Mouse (Mus musculus): ENCODE data around the gene Rapgef2.

Gene Rapgef2

DNA sequence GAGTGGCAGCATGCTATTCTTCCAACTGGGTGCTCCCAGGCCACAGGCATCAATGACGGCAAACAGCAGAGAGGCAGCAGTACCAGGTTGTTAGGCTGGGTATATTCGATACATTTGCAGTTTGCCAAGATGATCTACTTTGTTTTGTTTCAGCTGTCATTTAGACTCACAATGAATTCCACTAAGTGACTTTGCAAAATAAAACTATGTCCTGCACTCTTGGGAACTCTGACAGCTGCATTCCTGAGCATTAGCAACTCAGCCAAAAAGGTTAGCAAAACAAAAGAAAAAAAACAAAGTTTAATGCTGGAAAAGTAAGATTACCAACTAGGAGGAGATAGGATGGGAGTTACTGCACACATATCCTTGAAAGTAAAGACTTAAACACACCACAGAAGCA lies 3.3 kb downstream of the Rapgef2 start:
- DNase-seq (ENCODE audit: low spot score in 2 of 2): no peak

DNA sequence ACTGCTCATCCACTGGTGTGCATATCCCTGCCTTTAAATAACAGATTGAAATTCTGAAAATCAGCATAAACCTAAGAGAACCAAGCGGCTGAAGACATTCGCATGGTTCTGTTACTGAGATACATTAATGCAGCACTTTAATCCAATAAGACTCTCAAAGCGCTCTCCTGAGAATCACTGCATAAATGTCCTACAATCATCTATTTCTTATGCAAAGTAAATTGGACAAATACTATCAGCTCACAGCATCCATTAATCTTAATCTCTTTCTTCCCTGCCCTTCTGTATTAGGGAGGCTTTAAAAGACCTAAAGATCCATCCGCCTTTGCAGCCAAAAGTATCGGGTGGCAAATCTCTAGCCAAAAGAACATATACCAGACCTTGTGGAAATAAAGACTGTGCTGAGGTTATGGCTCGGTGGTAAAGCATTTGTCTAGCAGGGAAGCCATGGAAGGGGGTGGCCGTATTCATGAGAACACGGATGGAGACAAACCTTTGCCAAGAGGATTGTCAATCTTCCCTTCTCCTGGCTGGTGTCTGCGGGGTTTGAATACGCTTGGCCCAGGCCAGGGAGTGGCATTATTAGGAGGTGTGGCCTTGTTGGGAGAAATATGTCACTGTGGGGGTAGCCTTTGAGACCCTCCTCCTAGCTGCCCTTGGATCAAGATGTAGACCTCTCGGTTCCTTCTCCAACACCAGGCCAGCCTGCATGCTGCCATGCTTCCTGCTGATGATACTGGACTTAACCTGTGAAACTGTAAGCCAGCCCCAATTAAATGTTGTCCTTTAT lies 10.3 kb downstream of the Rapgef2 start:
- no peak for DNase-seq (ENCODE audit: low spot score in 2 of 2)

GRCm38 (mm10) chr3:79273350-79273749 lies 13.0 kb downstream of the Rapgef2 start:
- no peak for DNase-seq (ENCODE audit: low spot score in 2 of 2)

GRCm38 (mm10) chr3:79272939-79273338 lies 13.4 kb downstream of the Rapgef2 start:
- DNase-seq (ENCODE audit: low spot score in 2 of 2): no peak

GRCm38 (mm10) chr3:79270980-79271555 lies 15.2 kb downstream of the Rapgef2 start:
- no peak for DNase-seq (ENCODE audit: low spot score in 2 of 2)

GRCm38 (mm10) chr3:79269872-79270271 lies 16.4 kb downstream of the Rapgef2 start:
- DNase-seq (ENCODE audit: low spot score in 2 of 2): no peak

DNA sequence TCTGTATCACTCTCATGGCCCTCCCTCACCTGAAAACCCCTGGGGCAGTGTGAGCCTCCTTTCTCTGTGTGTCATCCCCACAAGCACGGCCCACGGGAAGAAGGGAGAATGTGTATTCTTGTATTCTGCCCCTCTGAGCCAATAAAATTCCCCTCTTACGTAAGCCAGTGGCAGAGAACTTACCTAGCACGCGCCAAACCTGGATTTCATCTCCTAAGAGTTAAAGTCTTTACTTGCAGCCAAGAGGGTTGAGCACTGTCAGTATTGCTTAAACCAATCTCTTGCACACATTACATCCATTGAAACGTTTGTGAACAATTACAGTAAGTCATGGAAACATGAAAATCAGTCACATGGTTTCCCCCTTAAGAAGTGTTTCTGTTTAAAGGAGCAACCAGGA lies 19.3 kb downstream of the Rapgef2 start:
- DNase-seq (ENCODE audit: low spot score in 2 of 2): no peak

DNA sequence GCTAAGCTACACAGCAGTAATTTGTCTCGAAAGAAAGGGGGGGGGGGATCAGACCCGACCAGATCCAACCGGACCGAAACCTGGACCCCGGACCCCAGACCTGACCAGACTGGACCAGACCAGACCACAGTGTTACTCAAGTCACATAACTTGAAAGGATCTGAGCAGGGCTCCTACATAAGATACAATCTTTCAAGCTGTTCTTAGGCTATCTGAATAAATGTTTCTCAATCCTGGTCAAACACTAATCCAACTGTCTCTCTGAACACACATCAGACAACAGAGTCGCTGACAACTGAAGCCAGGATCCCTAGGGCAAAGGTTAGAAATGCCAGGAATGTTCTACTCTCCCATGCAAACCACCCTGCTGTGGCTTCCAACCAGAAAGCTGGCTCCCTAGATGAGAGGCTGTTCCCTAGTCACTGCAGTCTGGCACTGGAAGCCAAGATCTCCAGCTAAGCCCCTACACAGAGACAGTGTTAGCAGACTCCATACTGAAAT lies 24.5 kb downstream of the Rapgef2 start:
- no peak for DNase-seq (ENCODE audit: low spot score in 2 of 2)

DNA sequence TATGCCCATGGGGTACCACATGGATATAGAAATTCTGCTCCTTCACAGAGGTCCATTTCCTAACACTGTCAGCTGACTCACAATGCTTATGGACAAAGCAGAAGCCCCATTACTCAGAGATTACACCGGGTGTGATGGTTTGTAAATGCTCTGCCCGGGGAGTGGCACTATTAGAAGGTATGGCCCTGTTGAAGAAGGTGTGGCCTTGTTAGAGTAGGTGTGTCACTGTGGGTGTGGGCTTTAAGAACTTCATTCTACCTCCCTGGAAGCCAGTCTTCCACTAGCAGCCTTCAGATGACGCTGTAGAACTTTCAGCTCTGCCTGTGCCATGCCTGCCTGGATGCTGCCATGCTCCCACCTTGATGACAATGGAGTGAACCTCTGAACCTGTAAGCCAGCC lies 32.3 kb downstream of the Rapgef2 start:
- DNase-seq (ENCODE audit: low spot score in 2 of 2): no peak

- DNase-seq (ENCODE audit: low spot score in 2 of 2): no peak
These were observed 32.9 kb downstream of the Rapgef2 start for GRCm38 (mm10) chr3:79253416-79253815.

GRCm38 (mm10) chr3:79252921-79253394 lies 33.4 kb downstream of the Rapgef2 start:
- no peak for DNase-seq (ENCODE audit: low spot score in 2 of 2)

DNA sequence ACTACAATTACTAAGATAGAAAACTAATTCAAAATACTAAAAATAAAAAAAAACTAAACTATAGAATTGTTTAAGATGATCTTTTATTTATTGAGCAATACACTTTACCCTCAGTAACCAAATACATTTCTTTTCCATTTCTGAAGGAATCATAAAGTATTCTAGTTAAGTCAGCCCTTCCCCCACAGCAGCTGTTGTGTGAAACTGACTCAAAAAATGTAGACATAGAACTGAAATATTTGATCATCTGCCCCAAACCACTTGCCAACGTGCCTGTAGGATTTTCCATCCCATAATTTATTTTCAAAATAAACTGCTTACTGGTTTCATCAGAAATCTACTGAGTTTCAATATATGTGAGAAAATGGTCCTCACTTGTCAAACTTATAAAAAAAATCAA lies 36.4 kb downstream of the Rapgef2 start:
- DNase-seq (ENCODE audit: low spot score in 2 of 2): no peak

DNA sequence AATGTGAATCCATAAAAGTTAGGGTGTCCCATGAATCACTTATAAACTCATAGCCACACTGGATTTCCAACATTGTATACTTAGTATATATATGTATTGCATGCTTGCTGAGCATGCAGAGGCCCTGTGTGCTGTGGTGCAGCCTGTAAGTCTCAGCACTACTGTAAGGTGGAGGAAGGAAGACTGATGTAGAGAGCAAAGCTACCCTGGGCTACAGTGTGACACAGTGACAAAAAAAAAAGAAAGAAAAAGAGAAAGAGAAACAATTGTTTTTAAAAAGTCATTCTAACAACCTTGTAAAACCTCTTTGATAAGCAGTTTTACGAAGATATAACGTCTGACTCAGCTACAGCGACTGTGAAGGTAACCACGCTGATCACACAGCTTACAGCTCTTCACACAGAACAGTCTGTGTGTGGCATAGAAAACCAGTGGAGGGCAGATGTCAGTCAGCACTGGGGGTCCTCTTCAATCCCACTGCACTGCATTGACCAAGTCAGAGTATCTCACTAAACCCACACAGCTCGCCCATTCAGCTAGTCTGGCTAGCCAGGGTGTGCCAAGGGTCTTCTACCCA lies 37.6 kb downstream of the Rapgef2 start:
- DNase-seq (ENCODE audit: low spot score in 2 of 2): no peak

- no peak for DNase-seq (ENCODE audit: low spot score in 2 of 2)
These were observed 38.1 kb downstream of the Rapgef2 start for GRCm38 (mm10) chr3:79248208-79248607.

DNA sequence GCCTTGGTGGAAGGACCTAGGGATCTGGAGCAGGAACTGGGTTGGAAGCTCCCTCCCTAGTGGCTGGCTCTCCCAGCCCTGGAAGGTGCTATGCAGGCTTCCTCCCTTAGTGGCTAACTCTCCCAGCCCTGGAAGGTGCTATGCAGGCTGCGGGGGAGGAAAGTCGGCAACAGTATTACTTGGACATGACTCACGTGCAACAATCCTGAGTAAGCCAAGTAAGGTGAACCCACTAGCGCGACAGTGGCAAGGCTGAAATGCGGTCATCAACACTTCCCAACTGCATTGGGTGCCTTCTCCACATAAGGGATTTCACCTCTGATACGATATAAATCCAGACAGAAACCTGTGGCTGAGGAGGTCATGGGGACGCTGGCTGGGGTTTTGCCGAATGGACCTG lies 42.0 kb downstream of the Rapgef2 start:
- no peak for DNase-seq (ENCODE audit: low spot score in 2 of 2)

- no peak for DNase-seq (ENCODE audit: low spot score in 2 of 2)
These were observed 43.2 kb downstream of the Rapgef2 start for GRCm38 (mm10) chr3:79242922-79243705.

DNA sequence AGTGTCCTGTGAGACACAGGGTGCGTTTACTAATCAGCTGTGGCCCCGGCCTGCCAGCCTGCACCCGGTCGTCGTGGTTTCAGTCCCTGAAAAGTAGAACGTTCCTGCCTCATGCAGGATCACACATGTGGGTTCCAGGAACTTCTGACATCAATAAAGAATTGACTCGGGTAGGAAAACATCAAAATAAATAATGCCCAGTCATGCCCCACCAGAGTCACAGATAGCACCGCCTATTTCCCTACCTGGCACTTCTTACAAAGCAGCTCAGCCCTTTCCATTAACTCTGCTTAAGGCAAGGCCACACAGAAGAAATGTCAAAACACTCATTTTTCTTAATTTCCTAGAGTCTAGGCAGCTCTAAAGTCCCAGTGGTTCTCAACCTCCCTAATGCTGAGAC lies 44.0 kb downstream of the Rapgef2 start:
- no peak for DNase-seq (ENCODE audit: low spot score in 2 of 2)

DNA sequence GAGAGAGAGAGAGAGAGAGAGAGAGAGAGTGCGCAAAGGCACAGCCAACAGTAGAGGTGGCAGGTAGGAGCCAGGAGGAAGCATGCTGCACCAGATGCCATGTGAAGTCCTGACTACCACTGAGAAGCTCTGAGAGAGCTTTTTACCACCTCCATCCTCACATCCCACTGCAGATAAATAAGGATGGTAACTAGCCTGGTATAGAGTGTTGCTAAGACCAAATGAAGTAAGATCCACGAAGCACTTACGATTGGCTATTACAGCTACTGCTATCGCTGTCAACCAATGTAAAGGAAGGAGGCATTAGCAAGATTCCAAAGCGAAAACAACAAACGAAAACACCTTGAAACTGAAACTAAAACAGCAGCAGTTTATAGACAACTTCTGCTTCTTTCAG lies 47.3 kb downstream of the Rapgef2 start:
- DNase-seq (ENCODE audit: low spot score in 2 of 2): no peak

DNA sequence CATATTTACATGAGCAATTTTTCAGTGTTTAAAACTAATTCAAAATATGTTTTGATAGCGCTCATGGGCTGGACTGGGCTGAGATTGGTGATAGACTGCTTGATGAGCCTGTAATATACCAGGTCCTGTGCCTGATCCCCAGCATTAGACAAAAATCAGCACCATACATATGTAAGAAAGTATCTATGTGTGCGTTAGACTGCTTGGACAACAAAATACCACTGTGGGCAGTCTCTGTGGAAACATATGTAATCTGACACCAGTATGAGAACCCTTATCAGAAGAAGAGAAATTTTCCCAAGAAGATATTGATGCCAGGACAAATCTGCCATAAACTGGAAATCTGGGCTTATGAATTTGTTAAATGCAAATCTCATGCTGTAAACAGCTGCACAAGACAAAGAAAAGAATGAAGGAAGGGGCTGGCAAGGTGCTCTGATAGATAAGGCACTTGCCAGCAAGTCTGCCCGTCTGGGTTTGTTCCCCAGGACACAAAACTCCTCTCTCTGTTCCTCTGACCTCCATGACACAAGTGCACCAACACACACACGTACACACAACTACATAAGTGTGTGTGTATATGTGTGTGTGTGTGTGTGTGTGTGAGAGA lies 47.8 kb downstream of the Rapgef2 start:
- DNase-seq (ENCODE audit: low spot score in 2 of 2): no peak

DNA sequence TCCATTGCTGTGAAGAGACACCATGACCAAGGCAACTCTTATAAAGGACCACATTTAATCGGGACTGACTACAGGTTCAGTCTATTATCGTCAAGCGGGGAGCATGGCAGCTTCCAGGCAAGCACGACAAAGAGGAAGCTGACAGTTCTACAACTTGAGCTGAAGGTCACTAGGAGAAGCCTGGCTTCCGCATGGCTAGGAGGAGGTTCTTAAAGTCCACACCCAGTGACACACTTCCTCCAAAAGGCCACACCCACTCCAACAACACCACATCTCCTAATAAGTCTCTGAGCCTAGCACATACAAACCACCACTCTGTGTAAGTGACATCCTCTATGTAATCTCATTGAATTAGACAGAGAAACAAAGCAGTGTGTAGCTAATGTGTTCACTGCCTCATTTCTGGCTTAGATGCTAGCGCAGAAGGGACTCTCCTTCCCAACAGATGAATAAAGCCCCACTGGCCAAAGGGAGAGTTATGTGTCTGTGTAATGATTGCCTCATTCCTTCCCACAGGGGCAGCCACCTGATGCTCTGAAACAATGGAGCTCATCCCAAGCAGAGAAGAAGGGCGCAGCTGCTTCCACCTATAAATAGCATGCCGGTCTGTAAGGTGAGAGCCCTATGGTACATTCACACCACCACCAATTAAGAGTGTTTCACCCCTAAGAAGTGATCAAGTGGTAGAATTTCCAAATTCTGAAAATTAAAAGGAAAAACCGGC lies 48.5 kb downstream of the Rapgef2 start:
- DNase-seq (ENCODE audit: low spot score in 2 of 2): no peak

DNA sequence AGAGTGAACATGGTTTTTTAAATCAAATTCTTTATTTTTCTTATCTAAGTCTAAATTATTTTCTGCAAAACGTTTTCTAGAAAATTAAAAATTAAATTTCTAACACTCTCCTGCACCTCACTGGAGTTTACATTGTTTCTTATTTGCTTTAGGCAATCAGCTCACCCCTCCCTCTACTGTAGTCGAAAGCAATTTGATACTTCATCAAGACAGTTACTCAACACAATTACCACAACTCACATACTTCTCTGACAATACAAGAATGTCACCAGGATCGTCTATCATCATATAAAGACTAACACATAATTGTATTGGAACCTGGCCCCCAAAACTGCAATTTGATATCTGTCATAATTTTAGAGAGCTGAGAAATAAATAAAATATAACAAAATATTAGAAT lies 51.8 kb downstream of the Rapgef2 start:
- DNase-seq (ENCODE audit: low spot score in 2 of 2): no peak

Data from frontal cortex, postnatal 10 days (tissue).